Mouse (Mus musculus) heart, embryonic 11.5 days (tissue): Measurements from ENCODE around the gene Sycp2l. TPM values are rescaled to one million over a fixed set of nuclear protein-coding genes. Genes with fewer than 3 reads are reported as not detected.

Experiments
- ATAC-seq: fragments of 200-750 bp; cut with Nextera tagmentation; replicated peaks from 2 replicates; pipeline ENCODE4 v1.8.0; 2017; ENCODE audit warnings: moderate library complexity; ENCODE audit not compliant: insufficient number of reproducible peaks, low FRiP score, low TSS enrichment
- H3K27ac ChIP-seq: fragments of 300-500 bp; sonication (generic); 2 replicates; pipeline ENCODE4 v1.5.1; 2014; ENCODE audit warnings: mild to moderate bottlenecking, low read depth, low read length
- H3K27me3 ChIP-seq: fragments of 300-500 bp; sonication (generic); 2 replicates; pipeline ENCODE4 v1.6.1; 2014; ENCODE audit warnings: mild to moderate bottlenecking, low read length, mixed read lengths; ENCODE audit not compliant: control insufficient read depth, insufficient read depth
- H3K36me3 ChIP-seq: fragments of 300-500 bp; sonication (generic); 2 replicates; pipeline ENCODE4 v1.6.1; 2014; ENCODE audit warnings: mild to moderate bottlenecking, low read length, moderate library complexity, mixed read lengths; ENCODE audit not compliant: control insufficient read depth, insufficient read depth
- H3K4me1 ChIP-seq: fragments of 300-500 bp; sonication (generic); 2 replicates; pipeline ENCODE4 v1.6.1; 2014; ENCODE audit warnings: low read length; ENCODE audit not compliant: control insufficient read depth, insufficient read depth
- H3K4me2 ChIP-seq: fragments of 300-500 bp; sonication (generic); 2 replicates; pipeline ENCODE4 v1.6.1; 2014; ENCODE audit warnings: mild to moderate bottlenecking, moderate library complexity
- H3K4me3 ChIP-seq: fragments of 300-500 bp; sonication (generic); 2 replicates; pipeline ENCODE4 v1.5.1; 2014; ENCODE audit warnings: low read depth, low read length
- H3K9ac ChIP-seq: fragments of 300-500 bp; sonication (generic); 2 replicates; pipeline ENCODE4 v1.6.1; 2014; ENCODE audit warnings: mild to moderate bottlenecking, low read depth, low read length, moderate library complexity
- H3K9me3 ChIP-seq: fragments of 300-500 bp; sonication (generic); replicated peaks from 2 replicates; pipeline ENCODE4 v1.6.1; 2016; ENCODE audit warnings: low read length; ENCODE audit not compliant: control insufficient read depth
- WGBS: fragments of 180-500 bp; shearing (Covaris S2); extraction: QIAGEN DNeasy Blood & Tissue Kit; methylation state at CpG from one replicate; pipeline ENCODE4 v1.1.7; 2014; ENCODE audit not compliant: insufficient replicate concordance; 5-methylcytosine and 5-hydroxymethylcytosine counted together
- polyA plus RNA-seq: library from polyadenylated mRNA; unstranded; fragments of >200 nt; fragmentation: Nextera tagmentation; extraction: Ambion mirVana; gene quantifications from 2 replicates; pipeline ENCODE4 v1.2.1, GENCODE M21; 2014

The Sycp2l gene
- polyA plus RNA-seq, 1 experiment from 2014 or later: not detected

GRCm38 (mm10) chr13:41080700-41081099, 33.4 kb upstream of the Sycp2l start:
- H3K36me3 ChIP-seq: no peaks in the 10 kb centered on the region
- no peak overlapping the region for H3K4me2 ChIP-seq
- no peak overlapping the region for H3K9ac ChIP-seq
- H3K27ac ChIP-seq: no peak overlapping the region
- no peak for ATAC-seq
- WGBS: 81% methylated on average over 6 of the region's 6 CpGs
- H3K9me3 ChIP-seq: no peaks in the 10 kb centered on the region
- peaks cover 3% of the 10 kb centered on the region; the same call in 1 of the 2 replicates for H3K4me1 ChIP-seq
- H3K4me3 ChIP-seq: no peak overlapping the region
- H3K27me3 ChIP-seq: peaks cover 11% of the 10 kb centered on the region

- no peak overlapping the region for H3K9ac ChIP-seq
- H3K4me3 ChIP-seq: no peak overlapping the region
- 80% methylated on average over 3 of the region's 3 CpGs for WGBS
- H3K36me3 ChIP-seq: no peaks in the 10 kb centered on the region
- no peak overlapping the region for H3K27ac ChIP-seq
- no peak for ATAC-seq
- H3K9me3 ChIP-seq: no peaks in the 10 kb centered on the region
- peaks cover under 1% of the 10 kb centered on the region; the same call in 1 of the 2 replicates for H3K27me3 ChIP-seq
- H3K4me1 ChIP-seq: 0 out of 2 replicates have a peak, but pooled peaks cover under 1% of the 10 kb centered on the region
- H3K4me2 ChIP-seq: no peak overlapping the region
These were observed 29.6 kb upstream of the Sycp2l start for GRCm38 (mm10) chr13:41084521-41084920.

- H3K27ac ChIP-seq: no peak overlapping the region
- no peak overlapping the region for H3K4me2 ChIP-seq
- no peaks in the 10 kb centered on the region for H3K27me3 ChIP-seq
- H3K36me3 ChIP-seq: no peaks in the 10 kb centered on the region
- no peak for ATAC-seq
- no peak overlapping the region for H3K4me3 ChIP-seq
- WGBS: 20% methylated on average over 2 of the region's 2 CpGs
- no peak overlapping the region for H3K9ac ChIP-seq
- no peaks in the 10 kb centered on the region for H3K4me1 ChIP-seq
- H3K9me3 ChIP-seq: no peaks in the 10 kb centered on the region
These were observed 29.0 kb upstream of the Sycp2l start for GRCm38 (mm10) chr13:41085140-41085539.

GRCm38 (mm10) chr13:41088746-41089145, 25.4 kb upstream of the Sycp2l start:
- peaks cover 2% of the 10 kb centered on the region; the same call in 1 of the 2 replicates for H3K27me3 ChIP-seq
- H3K9ac ChIP-seq: no peak overlapping the region
- no peaks in the 10 kb centered on the region for H3K36me3 ChIP-seq
- no peak overlapping the region for H3K27ac ChIP-seq
- no peaks in the 10 kb centered on the region for H3K4me1 ChIP-seq
- no peak overlapping the region for H3K4me2 ChIP-seq
- ATAC-seq: no peak
- H3K9me3 ChIP-seq: no peaks in the 10 kb centered on the region
- H3K4me3 ChIP-seq: no peak overlapping the region

GRCm38 (mm10) chr13:41091271-41091670, 22.8 kb upstream of the Sycp2l start:
- H3K27me3 ChIP-seq: peaks cover 2% of the 10 kb centered on the region; the same call in 1 of the 2 replicates
- H3K36me3 ChIP-seq: no peaks in the 10 kb centered on the region
- H3K4me2 ChIP-seq: peak overlapping the region; percentile 35
- H3K9ac ChIP-seq: no peak overlapping the region
- no peaks in the 10 kb centered on the region for H3K9me3 ChIP-seq
- no peak for ATAC-seq
- no peaks in the 10 kb centered on the region for H3K4me1 ChIP-seq
- H3K4me3 ChIP-seq: no peak overlapping the region
- H3K27ac ChIP-seq: no peak overlapping the region
- WGBS: 26% methylated on average over 10 of the region's 10 CpGs

GRCm38 (mm10) chr13:41094160-41094559, 19.9 kb upstream of the Sycp2l start:
- Histone ChIP-seq H3K27ac (no peak overlapping the region), H3K9me3 (no peaks in the 10 kb centered on the region), H3K36me3 (no peaks in the 10 kb centered on the region), H3K4me3 (no peak overlapping the region), H3K4me2 (no peak overlapping the region), H3K4me1 (0 out of 2 replicates have a peak, but pooled peaks cover 4% of the 10 kb centered on the region), H3K27me3 (peaks cover 2% of the 10 kb centered on the region; the same call in 1 of the 2 replicates), H3K9ac (no peak overlapping the region)
- 81% methylated on average over 10 of the region's 10 CpGs for WGBS
- ATAC-seq: no peak

- H3K9me3 ChIP-seq: no peaks in the 10 kb centered on the region
- H3K4me2 ChIP-seq: peak overlapping the region; percentile 45
- 29% methylated on average over 16 of the region's 16 CpGs for WGBS
- ATAC-seq: no peak
- 0 out of 2 replicates have a peak, but pooled peaks cover 4% of the 10 kb centered on the region for H3K4me1 ChIP-seq
- no peaks in the 10 kb centered on the region for H3K36me3 ChIP-seq
- no peaks in the 10 kb centered on the region for H3K27me3 ChIP-seq
- 0 out of 2 replicates have a peak overlapping the region, but pooled peaks have one; percentile 12 for H3K9ac ChIP-seq
- no peak overlapping the region for H3K27ac ChIP-seq
- no peak overlapping the region for H3K4me3 ChIP-seq
These were observed 16.6 kb upstream of the Sycp2l start for GRCm38 (mm10) chr13:41097324-41098058.

- Histone ChIP-seq H3K4me3 (no peak overlapping the region), H3K4me1 (0 out of 2 replicates have a peak, but pooled peaks cover 4% of the 10 kb centered on the region), H3K27me3 (no peaks in the 10 kb centered on the region), H3K27ac (no peak overlapping the region), H3K4me2 (peak overlapping the region; percentile 20; the same call in 1 of the 2 replicates), H3K9me3 (no peaks in the 10 kb centered on the region), H3K36me3 (no peaks in the 10 kb centered on the region), H3K9ac (no peak overlapping the region)
- WGBS: 53% methylated on average over 15 of the region's 15 CpGs
- ATAC-seq: no peak
These were observed 15.8 kb upstream of the Sycp2l start for GRCm38 (mm10) chr13:41098325-41098724.

GRCm38 (mm10) chr13:41100031-41100430, 14.1 kb upstream of the Sycp2l start:
- no peak overlapping the region for H3K4me3 ChIP-seq
- H3K27ac ChIP-seq: no peak overlapping the region
- H3K4me2 ChIP-seq: no peak overlapping the region
- no peak for ATAC-seq
- no peaks in the 10 kb centered on the region for H3K9me3 ChIP-seq
- H3K4me1 ChIP-seq: 0 out of 2 replicates have a peak, but pooled peaks cover 4% of the 10 kb centered on the region
- H3K36me3 ChIP-seq: no peaks in the 10 kb centered on the region
- H3K27me3 ChIP-seq: no peaks in the 10 kb centered on the region; the same call in 1 of the 2 replicates
- WGBS: 79% methylated on average over 2 of the region's 2 CpGs
- no peak overlapping the region for H3K9ac ChIP-seq
